Mouse (Mus musculus) kidney, adult 8-10 months (tissue): ENCODE measurements at regions not wholly inside any gene's neighbourhood (a gene's known extent, or its start where the extent isn't known, plus 50 kb on each side); places are given as distances from the start of the nearest gene placed in this dataset.
A peak's percentile ranks its signal among the peaks of the same experiment; 100 is the strongest.
"Not testable (repeated sequence)": the region's sequence is repeated elsewhere in the genome, so short reads cannot be mapped to it uniquely, and the experiment has no call there.

Source experiments
- DNase-seq, 2 experiments: peaks; one replicate each; pipeline ENCODE4 v3.0.0; 2022

DNA sequence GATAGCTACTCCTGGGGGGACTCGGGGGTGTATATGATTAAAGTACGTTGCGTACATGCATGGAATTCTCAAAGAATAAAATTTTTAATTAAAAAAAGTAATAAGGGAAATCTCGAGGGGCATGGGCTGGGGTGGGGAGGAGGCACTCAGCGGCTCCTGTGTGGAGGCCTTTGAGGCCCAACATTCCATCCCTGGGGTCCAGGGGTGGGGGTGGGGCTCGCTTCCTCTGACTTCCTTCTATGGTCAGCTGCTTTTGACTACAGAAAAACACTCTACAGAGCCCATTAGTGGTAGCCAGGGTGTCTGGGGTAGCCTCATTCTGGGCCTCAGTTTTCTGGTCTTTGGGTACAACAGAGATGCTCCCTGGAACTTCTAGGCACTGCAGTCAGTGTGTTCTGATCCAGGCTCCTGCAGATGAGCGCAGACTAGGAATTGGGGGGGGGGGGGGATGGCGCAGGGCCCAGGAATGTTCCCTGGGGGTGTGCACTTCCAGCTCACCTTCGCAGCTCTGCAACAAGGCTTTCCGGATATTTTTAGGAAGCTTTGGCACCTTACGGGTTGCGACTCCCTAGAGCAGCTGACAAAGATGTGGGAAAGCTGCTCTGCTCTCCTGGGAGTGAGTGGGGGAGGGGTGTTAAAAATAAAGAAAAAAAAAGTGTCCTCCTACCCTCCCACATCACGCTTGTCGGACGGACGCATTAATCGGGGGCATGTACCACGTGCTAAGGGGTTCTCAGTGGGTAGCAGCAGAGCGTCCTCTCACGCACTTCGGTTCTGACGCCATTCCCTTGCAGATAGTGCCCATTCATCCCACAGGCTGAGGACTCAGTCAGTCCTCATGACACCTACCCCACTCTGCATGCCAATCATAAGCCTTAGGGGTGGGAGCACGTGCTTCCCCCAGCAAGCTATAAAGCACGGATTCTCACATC, 89.1 kb downstream of the Rhob start:
- DNase-seq, result no peak

DNA sequence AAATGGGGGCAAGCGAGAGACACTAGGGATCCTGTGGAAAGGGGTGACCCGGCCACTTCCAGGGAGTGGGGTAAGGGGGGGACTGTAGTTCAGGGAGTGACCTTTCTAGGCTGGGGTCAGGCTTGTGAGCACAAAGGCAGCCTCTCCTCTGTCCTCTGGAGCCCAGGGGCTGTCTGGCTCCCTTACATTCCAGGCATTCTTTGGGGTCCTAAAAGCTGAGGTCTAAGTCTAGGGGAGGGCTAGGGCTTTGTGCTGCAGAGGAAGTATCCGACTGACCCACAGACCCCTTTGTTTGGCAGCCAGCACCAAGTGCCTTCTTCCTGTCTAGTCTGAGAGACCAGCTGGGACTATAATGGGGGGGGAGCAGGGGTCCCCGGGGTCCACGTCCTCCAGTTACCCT, 88.9 kb downstream of the Hs1bp3 start:
- peak in 1 of 2 experiments; percentile 27 for DNase-seq

DNA sequence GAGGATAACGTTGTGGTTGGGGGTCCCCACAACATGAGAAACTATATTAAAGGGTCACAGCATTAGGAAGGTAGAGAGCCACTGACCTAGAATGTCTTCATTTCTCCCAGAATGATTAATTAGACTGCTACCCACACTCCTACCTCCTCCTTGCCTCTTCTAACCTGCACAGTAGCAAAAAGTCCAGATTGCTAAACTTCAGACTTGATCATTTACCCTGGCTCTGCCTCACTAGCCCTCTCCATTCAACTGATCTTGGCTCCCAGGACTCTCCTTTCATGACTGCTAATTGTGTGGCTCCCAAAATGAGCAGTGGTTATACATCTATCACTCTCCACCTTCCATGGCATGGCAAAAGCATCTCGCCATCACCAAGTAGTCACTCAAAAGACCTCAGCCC, 88.1 kb downstream of the Hs1bp3 start:
- peak in 1 of 2 experiments; percentile 28 for DNase-seq

DNA sequence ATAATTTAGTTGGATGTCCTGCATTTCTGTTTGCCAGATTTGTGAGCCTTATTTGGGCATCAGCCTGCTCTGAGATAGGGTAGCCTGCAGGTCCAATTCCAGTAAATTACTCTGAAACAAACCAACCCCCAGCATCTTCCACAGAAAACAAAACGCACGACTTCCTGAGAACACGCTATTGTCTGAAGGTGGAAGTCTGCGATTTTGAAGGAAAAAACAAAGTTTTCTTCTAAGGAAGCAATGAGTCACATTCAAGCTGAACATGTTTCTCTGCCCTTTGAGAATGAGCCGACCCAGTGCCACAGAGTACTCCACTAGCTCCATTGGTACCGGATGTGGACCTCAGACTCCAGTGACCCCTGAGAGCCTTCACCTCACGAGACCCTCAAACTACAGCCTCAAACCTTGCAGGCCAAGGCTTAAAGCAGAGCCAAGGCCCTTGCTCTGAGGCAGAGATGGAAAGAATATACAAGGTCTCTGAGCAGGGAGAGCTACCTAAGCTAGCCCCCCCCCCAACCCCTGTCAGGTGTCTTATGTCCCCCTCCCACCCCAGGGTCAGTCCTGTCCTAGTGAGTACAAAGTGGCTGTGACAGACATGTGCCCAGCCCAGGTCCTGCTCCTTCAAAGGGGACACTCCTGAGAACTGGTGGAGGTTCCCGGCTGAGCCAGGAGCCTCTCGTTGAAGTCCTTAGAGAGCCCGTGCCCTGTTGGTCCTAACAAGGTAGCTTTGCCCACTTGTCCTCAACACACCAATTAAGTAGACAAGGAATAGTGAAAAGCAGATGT, 87.3 kb downstream of the Hs1bp3 start:
- DNase-seq, result peak in 1 of 2 experiments; percentile 43

DNA sequence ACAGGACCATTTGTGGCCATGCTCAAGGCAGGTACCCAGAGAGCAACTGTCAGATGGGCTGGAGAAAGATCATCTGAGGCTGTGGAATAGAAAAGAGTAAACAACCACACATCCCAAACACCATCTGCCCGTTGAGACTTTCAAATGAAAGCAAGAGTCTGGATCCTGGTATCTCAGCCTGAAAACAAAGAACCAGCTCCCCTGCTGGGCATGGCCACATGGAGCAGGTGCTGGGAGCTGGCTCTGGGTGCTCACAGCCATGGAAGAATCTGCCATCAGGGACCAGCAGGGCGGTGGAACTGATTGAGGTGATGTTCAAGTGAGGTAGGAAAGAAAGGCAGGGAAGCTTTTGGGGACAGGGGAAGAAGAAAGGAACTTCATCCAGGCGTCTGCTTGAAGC, 85.6 kb downstream of the Hs1bp3 start:
- DNase-seq, result no peak

DNA sequence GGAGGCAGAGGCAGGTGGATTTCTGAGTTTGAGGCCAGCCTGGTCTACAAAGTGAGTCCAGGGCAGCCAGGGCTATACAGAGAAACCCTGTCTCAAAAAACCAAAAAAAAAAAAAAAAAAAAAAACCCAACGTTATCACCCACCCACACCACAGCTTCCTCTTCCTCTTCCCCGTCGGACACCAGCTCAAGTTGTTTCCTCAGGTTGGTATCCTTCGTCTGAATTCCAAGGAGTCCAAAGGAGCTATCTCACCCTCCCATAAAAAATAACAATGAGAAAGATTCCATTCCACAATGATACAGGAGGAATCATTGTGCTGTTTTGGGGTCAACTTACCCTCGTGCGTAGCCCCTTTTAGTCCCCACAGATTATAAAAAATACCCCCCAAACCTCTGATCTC, 83.2 kb downstream of the Hs1bp3 start:
- DNase-seq, result not testable (repeated sequence)

DNA sequence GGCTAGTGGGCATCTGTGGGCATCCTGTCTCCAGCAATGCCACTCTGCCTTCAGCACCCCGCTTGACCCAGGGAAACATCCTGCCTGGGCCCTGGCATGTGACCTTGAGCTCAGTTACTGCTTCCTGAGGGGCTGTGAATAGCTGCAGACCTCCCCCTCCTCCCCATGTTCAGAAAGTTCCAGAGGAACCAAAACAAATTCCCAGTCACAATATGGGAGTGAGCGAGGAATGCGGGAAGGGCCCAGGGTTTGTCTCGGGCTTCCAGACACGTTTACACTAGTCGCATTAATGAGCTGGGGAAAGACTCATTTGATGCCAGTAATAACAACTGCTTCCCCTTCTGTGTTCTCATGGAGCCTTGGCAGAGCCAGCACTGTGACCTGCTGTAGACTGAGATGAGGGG, 81.7 kb downstream of the Hs1bp3 start:
- DNase-seq, result peak; percentile 30 to 41

DNA sequence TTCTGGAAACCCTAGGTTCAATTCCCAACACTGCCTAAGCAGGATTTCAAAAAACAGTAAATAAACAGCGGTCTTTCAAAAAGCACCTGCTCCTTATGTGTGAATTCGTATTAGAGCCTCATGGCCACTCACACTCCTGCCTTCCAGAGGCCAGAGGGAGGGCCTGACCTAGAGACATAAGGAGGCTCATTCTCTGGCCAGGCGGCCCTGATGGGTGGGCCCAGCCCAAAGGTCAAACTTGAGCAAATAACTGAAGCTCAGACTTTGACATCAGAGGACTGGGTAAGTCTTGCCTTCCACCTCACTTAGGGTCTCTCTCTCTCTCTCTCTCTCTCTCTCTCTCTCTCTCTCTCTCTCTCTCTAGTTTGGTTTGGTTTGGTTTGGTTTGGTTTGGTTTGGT, 80.7 kb downstream of the Hs1bp3 start:
- DNase-seq, result no peak
